Mouse (Mus musculus) effector memory CD4-positive, alpha-beta T cell, adult 5 months (primary cell): ENCODE measurements around the gene Vmn2r88. TPM values are rescaled to one million over a fixed set of nuclear protein-coding genes. Genes with fewer than 3 reads are reported as not detected.

ENCODE experiments used
- polyA plus RNA-seq: library from polyadenylated mRNA; unstranded; fragments of 100-300 nt; shearing (Covaris generic); gene quantifications from one replicate; pipeline ENCODE4 v1.2.1, GENCODE M21; 2017

Vmn2r88 gene
- polyA plus RNA-seq, result not detected

GRCm38 (mm10) chr14:51410520-51410919 lies at the start of gene Vmn2r88:
Gene Vmn2r88 (plus strand): TSS chr14:51410820.

GRCm38 (mm10) chr14:51361456-51361855 lies 49.2 kb upstream of the Vmn2r88 start, which contains the start of gene Gm7247:
Gene Gm7247 (plus strand): TSS chr14:51361756.

GRCm38 (mm10) chr14:51451557-51451956 lies 40.9 kb downstream of the Vmn2r88 start, which contains the start of gene Vmn2r89:
Gene Vmn2r89 (plus strand): TSS chr14:51451857.

Other genes starting within 250 kb of the Vmn2r88 start
- gene Rnase2b, start 248.6 kb upstream of the Vmn2r88 start, polyA plus RNA-seq, result not detected
- gene Ang2, start 211.7 kb upstream of the Vmn2r88 start, polyA plus RNA-seq, result not detected
- not detected for gene Ear14, start 207.4 kb upstream of the Vmn2r88 start, polyA plus RNA-seq
- not detected for gene Rnase2a, start 154.7 kb upstream of the Vmn2r88 start, polyA plus RNA-seq
- gene Gm7247, start 49.1 kb upstream of the Vmn2r88 start, polyA plus RNA-seq, result not detected
- 0.17 TPM for gene Vmn2r89, start 41.0 kb downstream of the Vmn2r88 start, polyA plus RNA-seq
- gene Gm5622, start 142.0 kb downstream of the Vmn2r88 start, polyA plus RNA-seq, result not detected
- not detected for gene Gm17175, start 163.2 kb downstream of the Vmn2r88 start, polyA plus RNA-seq
- not detected for gene Gm17174, start 181.3 kb downstream of the Vmn2r88 start, polyA plus RNA-seq
- not detected for gene Gm17078, start 200.5 kb downstream of the Vmn2r88 start, polyA plus RNA-seq
- gene Gm4181, start 224.8 kb downstream of the Vmn2r88 start, polyA plus RNA-seq, result not detected